Mouse (Mus musculus): ENCODE measurements around the gene Kat6b. TPM values are rescaled to one million over a fixed set of nuclear protein-coding genes. Genes with fewer than 3 reads are reported as not detected.

Kat6b gene
- total RNA-seq, 2 experiments from 2014 or later = 17.2 to 22.3 TPM

DNA sequence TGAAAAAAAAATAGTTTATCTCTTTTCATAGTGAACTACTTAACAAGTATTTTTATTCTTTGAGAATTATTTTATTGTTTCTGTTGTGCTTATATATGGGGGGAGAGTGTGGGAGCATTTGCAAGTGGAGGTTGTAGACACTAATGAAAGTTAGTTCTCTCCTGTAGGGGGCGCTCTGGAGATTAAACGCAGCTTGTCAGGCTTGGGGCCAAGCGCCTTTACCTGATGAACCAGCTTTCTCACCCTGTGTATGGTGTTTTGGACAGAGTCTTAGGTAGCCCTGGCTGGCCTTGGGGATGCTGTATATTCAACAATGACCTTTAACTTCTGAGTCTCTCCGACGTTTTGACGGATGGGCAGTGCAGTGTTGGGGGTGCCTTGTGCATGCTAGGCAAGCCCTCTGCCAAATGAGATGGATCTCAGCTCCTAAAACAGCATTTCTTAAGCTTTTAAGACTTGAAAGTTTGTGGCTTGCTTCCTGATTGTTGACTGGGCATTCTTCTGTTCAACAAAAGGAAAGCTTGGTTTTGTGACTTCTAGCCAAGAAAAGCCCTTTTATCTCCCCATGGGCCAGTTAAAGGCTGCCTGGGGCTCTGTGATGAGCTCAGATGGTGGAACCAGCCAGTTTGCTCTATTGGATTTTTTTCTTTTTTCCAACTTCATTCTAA, 103.4 kb downstream of the Kat6b start:
- no peak for DNase-seq
- intact Hi-C loops (cut with DNase I; ENCODE audit: low total_unique reads) = no loop called here

DNA sequence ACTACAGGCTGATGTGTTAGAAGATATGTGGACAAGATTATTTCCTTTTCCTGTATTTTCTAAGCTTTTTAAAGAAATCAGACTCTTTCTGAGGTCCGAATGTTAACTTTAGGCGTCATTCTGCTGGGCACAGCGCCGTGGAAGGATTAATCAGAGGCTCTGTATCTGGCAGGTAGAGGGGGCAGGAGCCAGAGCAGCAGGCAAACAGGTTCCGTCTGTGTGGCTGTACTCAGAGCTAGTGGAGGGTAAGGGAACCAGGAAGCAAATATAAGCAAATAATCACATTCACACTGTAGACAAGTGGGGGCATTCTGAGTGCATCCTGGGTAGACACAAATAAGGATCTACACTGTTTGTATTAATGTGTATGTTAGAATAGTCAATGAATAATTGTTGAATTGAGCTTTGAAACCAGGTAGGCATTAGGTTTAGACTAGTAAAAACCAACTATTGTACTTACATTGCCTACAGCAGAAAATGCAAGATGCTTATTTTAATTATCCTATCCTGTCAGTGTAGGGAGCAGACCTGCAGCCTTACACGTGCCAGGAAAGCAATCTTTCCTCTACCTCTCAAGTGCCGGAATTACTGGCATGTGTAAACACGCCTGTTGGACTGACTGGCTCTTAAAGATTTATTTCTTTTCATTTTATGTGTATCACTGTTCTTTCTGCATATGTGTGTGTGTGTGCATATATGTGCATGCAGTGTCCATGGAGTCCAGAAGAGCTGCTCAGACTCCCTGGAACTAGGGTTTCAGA, 104.4 kb downstream of the Kat6b start:
- DNase-seq = no peak
- intact Hi-C loops (cut with DNase I; ENCODE audit: low total_unique reads) = no loop called here

DNA sequence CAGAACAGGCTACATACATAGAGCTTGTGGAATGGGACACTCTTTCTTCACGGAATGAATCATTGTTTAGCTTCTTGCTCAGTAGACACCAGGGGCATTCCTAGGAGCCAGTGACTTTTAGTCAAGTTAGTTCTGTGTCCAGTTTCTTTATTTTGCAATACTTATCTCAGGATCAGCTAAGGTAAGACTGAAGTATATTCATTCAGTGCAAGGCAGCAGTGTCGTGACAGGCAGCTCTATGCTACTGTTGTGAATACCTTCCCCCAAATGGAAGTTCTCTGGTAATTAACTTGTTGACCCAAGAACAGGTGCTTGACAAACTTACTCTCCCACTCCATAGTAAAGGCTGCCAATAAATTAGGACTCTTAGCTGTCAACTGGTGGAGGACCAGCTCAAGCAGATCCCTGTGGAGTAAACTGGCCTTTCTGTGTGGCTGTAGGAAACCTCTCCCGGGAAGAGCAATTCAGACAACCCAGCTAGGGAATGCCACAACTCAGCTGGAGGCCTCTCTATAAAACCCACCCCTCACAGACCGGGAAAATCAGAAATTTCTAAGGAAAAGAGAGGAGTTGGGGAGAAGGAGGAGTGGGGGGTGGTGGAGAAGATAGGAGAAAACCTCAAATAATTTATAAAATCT, 105.4 kb downstream of the Kat6b start:
- DNase-seq = no peak
- intact Hi-C loops (cut with DNase I; ENCODE audit: low total_unique reads) = no loop called here

DNA sequence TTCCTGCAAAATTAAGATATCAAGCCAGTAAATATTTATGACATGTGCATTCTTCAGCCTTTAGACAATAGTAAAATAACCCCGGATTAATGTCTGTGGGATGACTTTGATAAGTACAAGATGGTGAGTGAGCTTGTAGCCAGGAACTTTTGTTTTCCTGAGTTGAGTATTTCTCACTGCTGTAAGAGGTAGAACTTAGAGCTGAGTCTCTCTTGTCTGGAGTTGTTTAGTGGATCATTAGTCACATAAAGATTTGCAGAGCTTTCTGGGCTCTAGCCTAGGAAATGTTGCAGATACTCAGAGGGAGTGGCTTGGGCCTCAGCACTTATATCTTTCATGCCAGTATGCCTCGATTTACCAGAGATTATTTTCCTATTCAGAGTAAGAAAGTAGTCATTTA, 106.7 kb downstream of the Kat6b start:
- intact Hi-C loops (cut with DNase I; ENCODE audit: low total_unique reads) = no loop called here
- no peak for DNase-seq

DNA sequence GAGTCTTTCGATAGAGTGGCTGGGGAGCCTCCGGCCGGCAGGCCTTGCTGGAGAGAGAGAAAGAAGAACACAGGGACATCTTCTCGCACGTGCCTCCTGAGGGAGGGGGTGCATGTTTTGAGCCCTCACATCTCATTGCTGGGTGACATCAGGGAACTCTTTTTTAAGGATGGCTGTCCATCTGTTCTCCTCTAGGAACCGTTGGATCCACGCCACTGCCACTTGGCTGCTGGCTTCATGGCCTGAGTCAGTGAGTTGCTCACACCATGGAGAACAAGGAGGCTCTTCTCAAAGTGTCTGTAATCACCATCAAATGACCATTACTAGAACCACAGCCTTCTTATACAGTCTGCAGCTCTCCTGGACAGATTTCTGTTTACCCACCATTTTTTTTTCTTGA, 108.4 kb downstream of the Kat6b start:
- peak; percentile 57 for DNase-seq
- intact Hi-C loops (cut with DNase I; ENCODE audit: low total_unique reads) = no loop called here

DNA sequence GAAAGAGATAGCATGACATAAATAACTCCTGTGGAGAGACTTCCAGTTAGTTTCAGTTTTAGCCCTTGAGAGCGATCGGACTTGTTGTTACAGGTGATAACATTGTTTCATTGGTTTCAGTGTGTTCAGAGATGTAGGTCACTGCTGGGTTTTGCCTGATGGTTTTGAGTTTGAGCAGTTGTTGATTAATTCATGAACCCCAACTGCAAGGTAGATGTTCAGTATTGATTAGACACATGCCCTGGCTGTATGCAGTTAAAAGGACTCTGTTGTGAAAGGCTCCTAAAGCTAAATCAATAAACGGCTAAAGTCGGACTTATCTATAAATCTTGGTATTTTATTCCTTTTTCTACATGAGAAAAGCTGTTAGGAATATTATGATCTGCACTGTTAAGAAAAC, 109.0 kb downstream of the Kat6b start:
- intact Hi-C loops (cut with DNase I; ENCODE audit: low total_unique reads) = no loop called here
- DNase-seq = no peak

DNA sequence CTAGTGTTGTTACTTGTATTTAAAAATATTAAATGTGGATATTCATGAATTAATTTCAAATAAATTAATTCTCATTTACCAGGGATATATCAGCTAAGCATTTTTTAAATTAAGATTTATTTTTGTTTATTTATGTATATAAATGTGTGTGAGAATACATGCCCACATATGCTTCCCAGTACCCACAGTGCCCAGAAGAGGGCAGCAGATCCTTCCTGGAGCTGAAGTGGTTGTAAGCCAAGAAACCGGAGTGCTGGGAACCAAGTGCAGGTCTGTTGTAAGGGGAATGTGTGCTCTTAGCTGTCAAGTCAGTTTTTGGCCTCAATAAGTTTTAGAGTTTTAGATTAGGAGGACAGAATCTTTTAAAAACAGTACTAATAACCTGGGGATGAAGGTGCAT, 110.9 kb downstream of the Kat6b start:
- intact Hi-C loops (cut with DNase I; ENCODE audit: low total_unique reads) = no loop called here
- DNase-seq = no peak

DNA sequence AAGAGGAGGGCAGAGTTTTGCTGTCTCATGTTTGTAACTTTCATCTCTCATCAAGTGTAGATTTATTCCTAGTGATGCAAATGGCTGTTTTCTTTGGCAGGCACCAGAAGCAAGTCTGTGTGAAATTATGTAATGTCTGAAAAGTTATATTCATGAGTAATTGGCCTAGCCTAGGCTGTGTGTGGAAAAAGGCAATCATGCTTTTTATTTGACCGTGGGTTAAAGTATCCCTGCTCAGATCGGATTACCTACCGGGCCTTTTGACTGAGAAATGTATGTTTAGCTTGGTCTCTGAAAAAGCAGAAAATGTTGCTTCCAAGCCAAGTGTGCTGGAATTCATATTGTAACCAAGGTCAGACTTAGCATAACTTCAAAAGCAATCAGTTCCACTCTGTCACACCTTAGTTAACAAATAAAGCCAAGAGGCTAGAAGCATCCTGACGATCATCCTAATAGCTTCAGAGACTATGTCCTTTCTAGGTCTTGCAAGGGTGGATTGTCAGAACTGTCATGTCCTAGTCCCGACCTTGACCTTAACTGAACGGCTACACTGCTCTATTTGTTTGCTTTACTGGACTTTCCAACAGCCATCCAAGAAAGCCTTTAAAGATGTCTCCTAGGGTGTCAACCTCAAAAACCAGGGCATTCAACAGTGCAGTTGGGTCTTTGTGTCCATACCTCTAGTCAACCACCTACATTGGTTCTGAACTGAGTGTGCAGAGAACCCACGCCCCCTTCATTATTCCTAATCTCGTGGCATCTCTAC, 111.9 kb downstream of the Kat6b start:
- intact Hi-C loops (cut with DNase I; ENCODE audit: low total_unique reads) = no loop called here
- DNase-seq = no peak

DNA sequence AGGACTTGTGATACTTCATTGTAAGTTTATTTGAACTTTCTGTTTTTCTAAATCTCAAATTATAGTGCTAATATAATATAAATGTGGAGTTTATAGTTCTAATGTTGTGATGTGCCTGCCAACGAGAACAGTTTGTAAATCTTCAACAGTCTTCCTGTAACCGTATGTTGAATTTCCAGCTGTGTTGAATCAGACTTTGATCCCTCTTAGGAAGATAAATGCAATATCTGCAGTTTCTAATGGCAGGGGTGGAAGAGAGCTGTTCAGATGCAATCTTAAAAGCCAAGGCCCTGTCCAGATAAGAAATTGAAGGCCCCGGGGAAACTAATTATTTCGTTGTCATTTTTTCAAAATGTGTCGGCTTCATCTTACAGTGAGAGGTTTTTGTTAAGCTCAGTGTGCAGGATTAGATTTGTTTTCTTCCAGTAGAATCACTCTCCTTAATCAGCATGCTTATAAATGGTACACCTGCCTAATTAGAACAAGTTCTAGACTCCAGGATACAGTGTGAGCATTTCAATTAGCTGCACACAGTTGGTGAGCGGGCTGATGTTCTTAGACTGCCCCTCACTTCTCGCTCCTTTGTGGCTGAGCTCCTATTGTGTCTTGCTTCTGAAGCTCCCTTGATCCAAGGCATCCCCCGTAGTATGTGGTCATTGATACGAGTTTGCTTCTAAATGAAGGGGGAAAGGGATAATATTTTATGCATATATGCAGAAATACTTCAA, 118.4 kb downstream of the Kat6b start:
- intact Hi-C loops (cut with DNase I; ENCODE audit: low total_unique reads) = loop anchor here (10.0 kb wide), 1 partner anchor 105 kb away; no protein-coding TSS in a partner anchor
- no peak for DNase-seq

DNA sequence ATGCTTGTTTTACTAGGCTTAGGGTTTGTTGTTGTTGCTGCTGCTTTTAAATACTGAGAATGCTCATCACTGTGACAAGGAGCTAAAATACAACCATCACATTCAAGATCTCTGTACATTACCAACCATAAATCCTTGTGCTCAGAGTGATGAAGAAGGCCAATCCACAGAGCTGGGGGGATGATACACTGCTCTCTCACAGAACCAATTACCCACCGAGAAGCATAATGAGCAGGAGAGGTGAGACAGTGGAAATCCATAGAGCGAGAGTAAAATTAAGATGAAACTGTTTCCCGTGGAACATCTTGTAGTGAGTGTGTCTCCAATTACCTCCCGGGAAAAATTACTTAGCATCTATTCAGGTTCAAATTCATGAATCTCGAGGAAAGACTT, 118.9 kb downstream of the Kat6b start:
- DNase-seq = no peak

DNA sequence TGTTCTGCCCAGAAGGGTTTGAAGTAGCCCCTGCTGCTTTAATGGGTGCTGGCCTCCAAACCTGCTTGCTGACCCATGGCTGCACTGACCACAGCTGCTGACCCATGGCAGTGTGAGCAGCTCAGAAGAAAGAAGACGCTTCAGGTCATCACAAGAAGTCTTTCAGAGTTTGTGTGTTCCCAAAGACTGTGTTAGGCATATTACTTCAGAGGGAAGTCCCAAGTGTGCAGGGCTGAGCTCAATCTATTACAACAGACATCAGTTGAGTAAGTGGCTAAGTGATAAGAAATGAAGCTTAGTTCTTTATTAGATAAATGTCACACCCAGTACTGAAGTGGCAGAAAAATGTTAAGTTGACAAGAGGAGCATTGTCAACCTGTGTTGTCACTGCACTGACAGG, 119.4 kb downstream of the Kat6b start:
- intact Hi-C loops (cut with DNase I; ENCODE audit: low total_unique reads) = loop anchor here (10.0 kb wide), 1 partner anchor 106 kb away; no protein-coding TSS in a partner anchor

More for the DNA sequence above, 118.9 kb downstream of the Kat6b start:
- intact Hi-C loops (cut with DNase I; ENCODE audit: low total_unique reads) = loop anchor here (10.0 kb wide), 1 partner anchor 105 kb away; no protein-coding TSS in a partner anchor

DNA sequence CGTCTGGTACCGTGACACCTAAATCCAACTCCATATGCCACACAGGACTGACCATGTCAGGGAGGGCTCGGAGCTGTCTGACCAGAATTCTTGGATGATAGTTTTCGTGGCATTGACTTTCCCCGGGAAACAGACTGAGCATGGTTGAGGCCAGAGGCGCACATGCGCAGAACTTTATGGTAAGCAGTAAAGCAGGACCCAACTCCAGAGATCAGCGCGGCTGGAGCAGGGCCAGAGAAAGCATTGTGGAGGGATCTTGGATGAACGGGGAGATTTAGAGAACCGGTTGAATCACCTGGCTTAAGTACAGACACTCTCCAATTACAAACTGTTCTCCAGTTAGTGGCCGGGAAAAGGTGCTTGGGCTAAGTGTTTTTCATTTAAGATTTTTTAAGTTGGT, 120.9 kb downstream of the Kat6b start:
- no peak for DNase-seq
- intact Hi-C loops (cut with DNase I; ENCODE audit: low total_unique reads) = loop anchor here (10.0 kb wide), 1 partner anchor 107 kb away; no protein-coding TSS in a partner anchor

More for the DNA sequence above, 119.4 kb downstream of the Kat6b start:
- no peak for DNase-seq

DNA sequence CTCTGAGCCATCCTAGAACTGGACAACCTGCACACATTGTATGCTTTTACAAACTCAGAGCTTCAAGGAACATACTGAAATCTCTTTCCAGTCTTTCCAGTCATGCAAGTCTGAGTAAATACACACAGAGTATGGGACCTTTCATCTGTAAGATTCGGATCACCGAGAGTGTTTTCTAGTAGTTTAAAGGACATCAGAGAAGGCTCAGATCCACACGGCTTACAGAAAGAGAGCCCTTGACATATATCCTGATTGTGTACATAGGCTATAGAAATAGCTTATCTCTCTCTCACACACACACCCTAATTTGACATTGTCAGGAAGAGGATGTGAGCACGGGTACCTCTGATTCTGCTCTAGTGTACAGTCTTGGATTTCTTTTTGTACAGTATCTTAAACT, 121.7 kb downstream of the Kat6b start:
- DNase-seq = no peak
- intact Hi-C loops (cut with DNase I; ENCODE audit: low total_unique reads) = loop anchor here (10.0 kb wide), 1 partner anchor 108 kb away; no protein-coding TSS in a partner anchor

DNA sequence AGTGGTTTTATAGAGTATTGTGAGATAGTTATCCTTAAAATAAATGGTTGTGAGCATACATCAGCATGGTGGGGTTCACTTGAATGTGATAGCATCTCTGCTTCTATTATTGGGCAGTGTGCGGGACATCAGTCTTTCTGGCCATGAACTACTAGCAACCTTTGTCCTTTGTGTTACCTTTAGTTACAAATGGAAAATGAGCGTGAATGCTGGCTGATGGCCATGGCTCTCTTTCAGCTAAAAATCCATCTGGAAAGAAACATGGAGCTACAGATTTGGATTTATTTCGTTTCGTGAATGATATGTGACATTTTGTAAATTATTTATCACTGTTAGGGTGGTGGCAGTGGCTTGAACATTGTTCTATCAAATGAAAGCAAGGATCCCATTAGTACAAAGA, 126.5 kb downstream of the Kat6b start:
- DNase-seq = no peak
- intact Hi-C loops (cut with DNase I; ENCODE audit: low total_unique reads) = loop anchor here (10.0 kb wide), 1 partner anchor 113 kb away; no protein-coding TSS in a partner anchor

DNA sequence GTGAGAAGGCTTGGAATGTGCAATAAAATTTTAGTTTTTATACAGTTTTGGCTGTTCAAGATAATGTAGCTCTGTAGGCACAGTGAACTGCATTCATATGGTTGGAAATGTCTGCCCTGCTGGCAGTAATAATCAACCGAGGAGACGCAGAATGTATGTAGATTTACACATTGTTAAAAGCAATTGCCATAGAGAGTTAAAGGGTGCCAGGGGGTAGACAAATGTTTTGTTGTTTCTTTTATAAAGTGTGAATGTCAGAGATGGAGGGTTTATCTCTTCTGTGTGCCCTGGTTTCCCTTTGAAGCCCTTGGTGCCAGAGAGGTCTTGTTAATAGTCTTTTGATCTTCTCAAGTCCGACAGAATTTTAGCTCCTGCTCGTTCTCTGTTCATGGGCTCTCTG, 127.7 kb downstream of the Kat6b start:
- no peak for DNase-seq
- intact Hi-C loops (cut with DNase I; ENCODE audit: low total_unique reads) = loop anchor here (10.0 kb wide), 1 partner anchor 114 kb away; no protein-coding TSS in a partner anchor

DNA sequence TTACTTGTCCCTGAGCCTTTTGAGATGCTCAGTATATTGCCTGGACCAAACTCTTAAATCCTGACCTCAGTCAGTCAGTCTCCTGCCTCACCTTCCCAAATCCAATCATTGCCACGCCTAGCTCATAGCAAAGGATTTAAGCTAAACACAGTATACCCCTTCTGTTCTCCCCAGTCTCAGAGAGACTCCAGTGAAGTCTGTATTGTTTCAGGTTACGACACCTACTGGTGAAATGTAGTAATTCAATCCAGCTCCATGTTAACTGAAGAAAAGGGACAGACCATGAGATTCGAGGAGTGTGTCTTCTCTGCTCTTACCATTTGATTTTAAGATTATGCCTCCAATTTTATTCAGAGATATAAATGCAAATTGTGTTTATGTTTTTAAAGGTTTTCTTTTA, 129.0 kb downstream of the Kat6b start:
- no peak for DNase-seq
- intact Hi-C loops (cut with DNase I; ENCODE audit: low total_unique reads) = loop anchor here (5.0 kb wide), 1 partner anchor 468 kb away; no protein-coding TSS in a partner anchor

DNA sequence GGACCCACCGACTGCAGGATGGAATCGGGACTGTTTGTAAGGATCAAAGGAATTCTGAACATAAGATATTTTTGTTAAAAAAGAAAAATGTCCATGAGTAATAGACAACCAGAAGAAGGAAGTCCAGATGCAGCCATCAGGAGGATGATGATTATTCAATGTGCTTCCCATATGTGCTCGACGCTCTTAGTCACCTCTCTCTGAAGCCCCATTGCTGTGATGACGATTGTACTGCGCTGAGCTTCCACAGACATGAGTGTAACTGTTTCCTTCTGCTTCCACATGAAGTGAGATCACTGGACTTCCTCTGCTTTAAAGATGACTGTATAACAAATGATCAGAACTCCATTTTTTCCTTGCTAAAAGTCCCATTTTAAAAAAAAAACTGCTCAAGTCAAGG, 131.8 kb downstream of the Kat6b start:
- DNase-seq = no peak
- intact Hi-C loops (cut with DNase I; ENCODE audit: low total_unique reads) = loop anchor here (5.0 kb wide), 1 partner anchor 471 kb away; no protein-coding TSS in a partner anchor

DNA sequence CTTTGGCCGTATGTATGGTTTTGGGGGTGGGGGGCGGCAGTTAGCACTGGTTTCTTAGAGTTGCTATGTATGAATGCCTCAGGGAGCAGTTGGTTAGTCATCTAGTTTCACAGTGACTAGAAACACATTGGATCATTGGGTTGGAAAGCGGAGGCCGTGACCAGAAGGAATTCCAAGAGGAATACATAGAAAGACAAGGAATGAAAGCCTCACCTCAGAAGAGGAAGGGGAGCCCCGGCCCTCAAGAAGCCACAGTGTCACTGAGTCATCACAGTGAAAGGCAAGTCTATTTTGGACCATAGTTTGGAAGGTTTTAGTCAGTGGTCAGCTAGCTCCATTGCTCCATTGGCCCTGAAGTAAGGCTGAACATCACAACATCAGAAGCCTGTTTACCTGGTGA, 132.9 kb downstream of the Kat6b start:
- intact Hi-C loops (cut with DNase I; ENCODE audit: low total_unique reads) = loop anchor here (5.0 kb wide), 1 partner anchor 472 kb away; no protein-coding TSS in a partner anchor
- no peak for DNase-seq

DNA sequence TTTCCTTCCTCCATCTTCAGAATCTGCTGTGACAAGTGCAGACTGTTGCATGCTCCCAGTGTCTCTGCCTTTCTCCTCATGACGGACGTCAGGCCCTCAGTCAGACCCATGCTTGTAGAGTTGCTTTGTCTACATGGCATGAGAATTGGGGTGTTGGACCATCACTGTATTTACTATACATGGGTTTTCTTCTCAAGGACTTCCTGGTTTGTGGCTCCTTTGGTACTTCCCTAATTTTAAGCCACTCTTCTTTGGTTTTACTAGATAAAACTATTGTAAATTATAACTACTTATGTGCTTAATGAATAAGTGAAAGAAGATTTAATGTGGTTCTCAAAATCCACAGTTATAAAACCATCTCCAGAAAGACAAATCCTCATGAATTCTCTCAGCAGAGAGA, 134.6 kb downstream of the Kat6b start:
- intact Hi-C loops (cut with DNase I; ENCODE audit: low total_unique reads) = no loop called here
- DNase-seq = no peak
